Mouse (Mus musculus) limb, embryonic 10.5 days (tissue): ENCODE measurements around the gene Pmm1. TPM values are rescaled to one million over a fixed set of nuclear protein-coding genes. Genes with fewer than 3 reads are reported as not detected.
"Not testable (repeated sequence)": the region's sequence is repeated elsewhere in the genome, so short reads cannot be mapped to it uniquely, and the experiment has no call there.

Source experiments
- DNase-seq: peaks from one replicate; pipeline ENCODE4 v3.0.0-alpha.2; 2017; ENCODE audit warnings: low spot score
- H3K27ac ChIP-seq: fragments of 300-500 bp; sonication (generic); 2 replicates; pipeline ENCODE4 v1.5.1; 2016; ENCODE audit warnings: mild to moderate bottlenecking
- H3K27me3 ChIP-seq: fragments of 300-500 bp; sonication (generic); 2 replicates; pipeline ENCODE4 v1.6.1; 2016; ENCODE audit warnings: low read depth, mild to moderate bottlenecking; ENCODE audit not compliant: poor library complexity, severe bottlenecking
- H3K36me3 ChIP-seq: fragments of 300-500 bp; sonication (generic); 2 replicates; pipeline ENCODE4 v1.6.1; 2016; ENCODE audit warnings: mild to moderate bottlenecking, moderate library complexity
- H3K4me1 ChIP-seq: fragments of 300-500 bp; sonication (generic); 2 replicates; pipeline ENCODE4 v1.6.1; 2016
- H3K4me3 ChIP-seq: fragments of 300-500 bp; sonication (generic); 2 replicates; pipeline ENCODE4 v1.5.1; 2016; ENCODE audit warnings: mild to moderate bottlenecking, moderate library complexity
- H3K9me3 ChIP-seq: fragments of 300-500 bp; sonication (generic); replicated peaks from 2 replicates; pipeline ENCODE4 v1.6.1; 2016; ENCODE audit warnings: mild to moderate bottlenecking
- WGBS: fragments of 180-500 bp; shearing (Covaris S2); methylation state at CpG from one replicate; pipeline ENCODE4 v1.1.7; 2016; 5-methylcytosine and 5-hydroxymethylcytosine counted together
- polyA plus RNA-seq: library from polyadenylated mRNA; unstranded; fragments of >200 nt; fragmentation: Nextera tagmentation; extraction: Ambion mirVana; gene quantifications from 2 replicates; pipeline ENCODE4 v1.2.1, GENCODE M21; 2016

Gene Pmm1
- polyA plus RNA-seq: 18.1 and 21.1 TPM in 2 replicates

GRCm38 (mm10) chr15:81960171-81961077 lies at the start of gene Pmm1:
Gene Pmm1 (minus strand): TSS chr15:81960930.
- peaks cover 7% of the 10 kb centered on the region for H3K4me1 ChIP-seq

GRCm38 (mm10) chr15:82004257-82004656 lies 43.5 kb upstream of the Pmm1 start:
- DNase-seq: no peak
- Histone ChIP-seq H3K4me3 (no peak overlapping the region), H3K27ac (no peak overlapping the region), H3K4me1 (no peaks in the 10 kb centered on the region), H3K9me3 (no peaks in the 10 kb centered on the region), H3K27me3 (no peaks in the 10 kb centered on the region), H3K36me3 (peaks cover 62% of the 10 kb centered on the region)
- WGBS: 93% methylated on average over 8 of the region's 8 CpGs

More at GRCm38 (mm10) chr15:81960171-81961077, at the start of gene Pmm1:
- Histone ChIP-seq H3K27ac (peak within 1 kb of the TSS; percentile 78), H3K9me3 (no peaks in the 10 kb centered on the region), H3K36me3 (no peaks in the 10 kb centered on the region; the same call in 1 of the 2 replicates), H3K27me3 (no peaks in the 10 kb centered on the region), H3K4me3 (peak within 1 kb of the TSS; percentile 73)
- DNase-seq: peak; percentile 99
- WGBS: under 1% methylated on average over 77 of the region's 77 CpGs

- no peak for DNase-seq
- no peak overlapping the region for H3K4me3 ChIP-seq
- no peaks in the 10 kb centered on the region for H3K9me3 ChIP-seq
- H3K4me1 ChIP-seq: no peaks in the 10 kb centered on the region
- no peaks in the 10 kb centered on the region for H3K27me3 ChIP-seq
- peaks cover 61% of the 10 kb centered on the region for H3K36me3 ChIP-seq
- WGBS: 80% methylated on average over 6 of the region's 6 CpGs
- no peak overlapping the region for H3K27ac ChIP-seq
These were observed 33.3 kb upstream of the Pmm1 start for GRCm38 (mm10) chr15:81993992-81994391.

GRCm38 (mm10) chr15:81990549-81990948 lies 29.8 kb upstream of the Pmm1 start:
- Histone ChIP-seq H3K4me3 (no peak overlapping the region), H3K36me3 (peaks cover 29% of the 10 kb centered on the region), H3K4me1 (no peaks in the 10 kb centered on the region), H3K9me3 (no peaks in the 10 kb centered on the region), H3K27ac (no peak overlapping the region), H3K27me3 (no peaks in the 10 kb centered on the region)
- DNase-seq: no peak
- WGBS: 51% methylated on average over 7 of the region's 7 CpGs

- Histone ChIP-seq H3K36me3 (peaks cover 20% of the 10 kb centered on the region), H3K27me3 (no peaks in the 10 kb centered on the region), H3K4me3 (no peak overlapping the region), H3K27ac (peak overlapping the region; percentile 39; the same call in 1 of the 2 replicates), H3K9me3 (no peaks in the 10 kb centered on the region), H3K4me1 (no peaks in the 10 kb centered on the region)
- peak; percentile 90 for DNase-seq
- WGBS: 46% methylated on average over 11 of the region's 11 CpGs
These were observed 28.8 kb upstream of the Pmm1 start for GRCm38 (mm10) chr15:81989371-81990062.

GRCm38 (mm10) chr15:81987646-81988045 lies 26.9 kb upstream of the Pmm1 start, which contains the start of gene Xrcc6:
Gene Xrcc6 (plus strand): TSS chr15:81987835.
- H3K9me3 ChIP-seq: no peaks in the 10 kb centered on the region
- 82% methylated on average over 3 of the region's 3 CpGs for WGBS
- DNase-seq: no peak
- H3K27ac ChIP-seq: no peak within 1 kb of the TSS
- no peak within 1 kb of the TSS for H3K4me3 ChIP-seq
- H3K4me1 ChIP-seq: no peaks in the 10 kb centered on the region
- H3K36me3 ChIP-seq: peaks cover 2% of the 10 kb centered on the region; the same call in 1 of the 2 replicates
- no peaks in the 10 kb centered on the region for H3K27me3 ChIP-seq

GRCm38 (mm10) chr15:81985267-81986161 lies 24.8 kb upstream of the Pmm1 start:
- DNase-seq: no peak
- WGBS: 68% methylated on average over 2 of the region's 2 CpGs

GRCm38 (mm10) chr15:81982173-81982572 lies 21.4 kb upstream of the Pmm1 start:
- Histone ChIP-seq H3K27ac (no peak overlapping the region), H3K4me3 (no peak overlapping the region), H3K9me3 (no peaks in the 10 kb centered on the region), H3K27me3 (no peaks in the 10 kb centered on the region), H3K4me1 (no peaks in the 10 kb centered on the region), H3K36me3 (no peaks in the 10 kb centered on the region)
- WGBS: 58% methylated on average over 1 of the region's 1 CpGs
- no peak for DNase-seq

More at GRCm38 (mm10) chr15:81985267-81986161, 24.8 kb upstream of the Pmm1 start:
- Histone ChIP-seq H3K27ac (no peak overlapping the region), H3K9me3 (no peaks in the 10 kb centered on the region), H3K36me3 (no peaks in the 10 kb centered on the region), H3K27me3 (no peaks in the 10 kb centered on the region), H3K4me1 (no peaks in the 10 kb centered on the region), H3K4me3 (no peak overlapping the region)

- H3K36me3 ChIP-seq: no peaks in the 10 kb centered on the region
- no peak within 1 kb of the TSS for H3K27ac ChIP-seq
- H3K4me1 ChIP-seq: no peaks in the 10 kb centered on the region
- H3K4me3 ChIP-seq: no peak within 1 kb of the TSS
- WGBS: 95% methylated on average over 23 of the region's 23 CpGs
- H3K9me3 ChIP-seq: no peaks in the 10 kb centered on the region; the same call in 1 of the 2 replicates
- H3K27me3 ChIP-seq: no peaks in the 10 kb centered on the region
- DNase-seq: no peak
These were observed 19.6 kb upstream of the Pmm1 start, which contains the start of gene 1700029P11Rik for GRCm38 (mm10) chr15:81980321-81980720. Gene 1700029P11Rik (plus strand): TSS chr15:81980540.

- not testable (repeated sequence) for H3K36me3 ChIP-seq, H3K4me3 ChIP-seq, H3K4me1 ChIP-seq, H3K9me3 ChIP-seq, DNase-seq, H3K27ac ChIP-seq, H3K27me3 ChIP-seq
- WGBS: 95% methylated on average over 8 of the region's 8 CpGs
These were observed 14.4 kb upstream of the Pmm1 start for GRCm38 (mm10) chr15:81975156-81975555.

- not testable (repeated sequence) for H3K27me3 ChIP-seq, H3K4me3 ChIP-seq, H3K27ac ChIP-seq, H3K4me1 ChIP-seq, H3K9me3 ChIP-seq, DNase-seq, H3K36me3 ChIP-seq
- WGBS: 94% methylated on average over 4 of the region's 4 CpGs
These were observed 9.8 kb upstream of the Pmm1 start for GRCm38 (mm10) chr15:81970498-81970897.

- H3K4me1 ChIP-seq, H3K4me3 ChIP-seq, DNase-seq, H3K36me3 ChIP-seq, H3K9me3 ChIP-seq, H3K27ac ChIP-seq, H3K27me3 ChIP-seq: not testable (repeated sequence)
- WGBS: 77% methylated on average over 6 of the region's 6 CpGs
These were observed 8.9 kb upstream of the Pmm1 start for GRCm38 (mm10) chr15:81969635-81970034.
